Mouse (Mus musculus): ENCODE data around the gene Rab27a. TPM values are rescaled to one million over a fixed set of nuclear protein-coding genes. Genes with fewer than 3 reads are reported as not detected.

Gene Rab27a
- total and polyA plus RNA-seq, 3 experiments = 14.8 to 25.6 (median 20.0) TPM

GRCm38 (mm10) chr9:73025818-73026636 lies 18.6 kb upstream of the Rab27a start:
- in situ Hi-C loops (cut with MboI; ENCODE audit: low pct_ligation_motif_present, low pct_unique_long_range_greater_than_20kb, low sequenced_read_pairs) (no loop called here), dilution Hi-C loops (cut with MboI; ENCODE audit: extremely low pct_ligation_motif_present, extremely low pct_unique_long_range_greater_than_20kb, low sequenced_read_pairs) (no loop called here)
- Histone ChIP-seq H3K27me3 (replicated peaks) (no peaks in the 10 kb centered on the region), H3K9ac (ENCODE audit: insufficient read depth, low read depth) (no peak overlapping the region), H3K4me1 (ENCODE audit: control insufficient read depth in 1 of 2, insufficient read depth in 2 of 2) (no peaks in the 10 kb centered on the region), H3K9me3 (replicated peaks; ENCODE audit: low read length) (no peaks in the 10 kb centered on the region), H3K79me2 (replicated peaks; ENCODE audit: control insufficient read depth, extremely low read depth, insufficient read depth, poor library complexity, severe bottlenecking) (no peaks in the 10 kb centered on the region), H3K36me3 (replicated peaks in 1 of 2; ENCODE audit: control insufficient read depth in 1 of 2, insufficient read depth in 1 of 2, low read length in 1 of 2) (peaks cover 20 to 76% of the 10 kb centered on the region in 2 experiments), H3K4me2 (ENCODE audit: insufficient read depth, low read depth, poor library complexity, severe bottlenecking) (no peak overlapping the region), H3K27ac (ENCODE audit: insufficient read depth, low read depth) (no peak overlapping the region), H3K4me3 (replicated peaks in 1 of 3; ENCODE audit: low read depth in 2 of 3, low read length in 2 of 3, poor library complexity in 1 of 3) (no peak overlapping the region)
- DNase-seq (ENCODE audit: extremely low read depth) = no peak
- TF ChIP-seq JUN (IDR thresholded peaks at IDR 0.05; ENCODE audit: insufficient read depth, low read depth, low read length) = no peak
- TF ChIP-seq ZNF384 (IDR thresholded peaks at IDR 0.05; ENCODE audit: low read depth, low read length) = no peak
- no peak for TF ChIP-seq CHD2 (IDR thresholded peaks at IDR 0.05; ENCODE audit: low read length)
- no peak for TF ChIP-seq NRF1 (IDR thresholded peaks at IDR 0.05; ENCODE audit: low read depth, low read length)
- TF ChIP-seq MYC (IDR thresholded peaks at IDR 0.05; ENCODE audit: low read depth, low read length) = no peak
- TF ChIP-seq MXI1 (IDR thresholded peaks at IDR 0.05; ENCODE audit: low read depth, low read length) = no peak
- TF ChIP-seq CTCF (conservative IDR thresholded peaks at IDR 0.05 in 1 of 2, IDR thresholded peaks at IDR 0.05 in 1 of 2; ENCODE audit: low read depth in 2 of 2, low read length in 2 of 2) = no peak
- TF ChIP-seq RCOR1 (conservative IDR thresholded peaks at IDR 0.05; ENCODE audit: low read depth, low read length) = no peak

- Histone ChIP-seq H3K27me3 (replicated peaks) (no peaks in the 10 kb centered on the region), H3K27ac (ENCODE audit: insufficient read depth, low read depth) (no peak overlapping the region), H3K4me1 (ENCODE audit: control insufficient read depth in 1 of 2, insufficient read depth in 2 of 2) (no peaks in the 10 kb centered on the region), H3K36me3 (replicated peaks in 1 of 2; ENCODE audit: control insufficient read depth in 1 of 2, insufficient read depth in 1 of 2, low read length in 1 of 2) (peaks cover 30 to 83% of the 10 kb centered on the region in 2 experiments), H3K9ac (ENCODE audit: insufficient read depth, low read depth) (no peak overlapping the region), H3K4me3 (replicated peaks in 1 of 3; ENCODE audit: low read depth in 2 of 3, low read length in 2 of 3, poor library complexity in 1 of 3) (no peak overlapping the region), H3K9me3 (replicated peaks; ENCODE audit: low read length) (no peaks in the 10 kb centered on the region), H3K4me2 (ENCODE audit: insufficient read depth, low read depth, poor library complexity, severe bottlenecking) (no peak overlapping the region), H3K79me2 (replicated peaks; ENCODE audit: control insufficient read depth, extremely low read depth, insufficient read depth, poor library complexity, severe bottlenecking) (no peaks in the 10 kb centered on the region)
- no peak for DNase-seq (ENCODE audit: extremely low read depth)
- in situ Hi-C loops (cut with MboI; ENCODE audit: low pct_ligation_motif_present, low pct_unique_long_range_greater_than_20kb, low sequenced_read_pairs) = no loop called here
- dilution Hi-C loops (cut with MboI; ENCODE audit: extremely low pct_ligation_motif_present, extremely low pct_unique_long_range_greater_than_20kb, low sequenced_read_pairs) = no loop called here
- TF ChIP-seq RCOR1 (conservative IDR thresholded peaks at IDR 0.05; ENCODE audit: low read depth, low read length) = no peak
Measured at GRCm38 (mm10) chr9:73030443-73030842, 14.2 kb upstream of the Rab27a start.

- no peaks in the 10 kb centered on the region for H3K9me3 ChIP-seq (replicated peaks; ENCODE audit: low read length)
- H3K79me2 ChIP-seq (replicated peaks; ENCODE audit: control insufficient read depth, extremely low read depth, insufficient read depth, poor library complexity, severe bottlenecking) = no peaks in the 10 kb centered on the region
- no peaks in the 10 kb centered on the region for H3K27me3 ChIP-seq (replicated peaks)
- no peak overlapping the region for H3K4me2 ChIP-seq (ENCODE audit: insufficient read depth, low read depth, poor library complexity, severe bottlenecking)
- no peak for TF ChIP-seq CHD1 (IDR thresholded peaks at IDR 0.05; ENCODE audit: low read depth, low read length)
- no peak for TF ChIP-seq JUND (conservative IDR thresholded peaks at IDR 0.05; ENCODE audit: low read depth, low read length)
- TF ChIP-seq MYC (IDR thresholded peaks at IDR 0.05; ENCODE audit: low read depth, low read length) = no peak
- TF ChIP-seq ZMIZ1 (IDR thresholded peaks at IDR 0.05; ENCODE audit: low read depth, low read length) = no peak
- TF ChIP-seq TBP (conservative IDR thresholded peaks at IDR 0.05; ENCODE audit: low read depth, low read length) = no peak
- no peak for TF ChIP-seq JUN (IDR thresholded peaks at IDR 0.05; ENCODE audit: insufficient read depth, low read depth, low read length)
- TF ChIP-seq TCF12 (IDR thresholded peaks at IDR 0.05; ENCODE audit: low read depth, low read length) = no peak
- TF ChIP-seq SMC3 (IDR thresholded peaks at IDR 0.05; ENCODE audit: low read depth, low read length) = no peak
- no peak for TF ChIP-seq CHD2 (IDR thresholded peaks at IDR 0.05; ENCODE audit: low read length)
- no peak for TF ChIP-seq ETS1 (conservative IDR thresholded peaks at IDR 0.05; ENCODE audit: low read depth, low read length)
- TF ChIP-seq POLR2AphosphoS2 (IDR thresholded peaks at IDR 0.05; ENCODE audit: low read depth, low read length) = no peak
- TF ChIP-seq ELF1 (IDR thresholded peaks at IDR 0.05; ENCODE audit: low read depth, low read length) = no peak
- TF ChIP-seq KAT2A (IDR thresholded peaks at IDR 0.05; ENCODE audit: insufficient replicate concordance, low read length) = no peak
- no peak for TF ChIP-seq NRF1 (IDR thresholded peaks at IDR 0.05; ENCODE audit: low read depth, low read length)
- TF ChIP-seq MAFK (IDR thresholded peaks at IDR 0.05; ENCODE audit: insufficient replicate concordance, low read length) = no peak
- peaks cover 32 to 84% of the 10 kb centered on the region in 2 experiments for H3K36me3 ChIP-seq (replicated peaks in 1 of 2; ENCODE audit: control insufficient read depth in 1 of 2, insufficient read depth in 1 of 2, low read length in 1 of 2)
- no peaks in the 10 kb centered on the region for H3K4me1 ChIP-seq (ENCODE audit: control insufficient read depth in 1 of 2, insufficient read depth in 2 of 2)
- DNase-seq (ENCODE audit: extremely low read depth) = no peak
- H3K4me3 ChIP-seq (replicated peaks in 1 of 3; ENCODE audit: low read depth in 2 of 3, low read length in 2 of 3, poor library complexity in 1 of 3) = no peak overlapping the region
- H3K9ac ChIP-seq (ENCODE audit: insufficient read depth, low read depth) = no peak overlapping the region
- in situ Hi-C loops (cut with MboI; ENCODE audit: low pct_ligation_motif_present, low pct_unique_long_range_greater_than_20kb, low sequenced_read_pairs) = no loop called here
- H3K27ac ChIP-seq (ENCODE audit: insufficient read depth, low read depth) = no peak overlapping the region
- dilution Hi-C loops (cut with MboI; ENCODE audit: extremely low pct_ligation_motif_present, extremely low pct_unique_long_range_greater_than_20kb, low sequenced_read_pairs) = no loop called here
Measured at GRCm38 (mm10) chr9:73031421-73031820, 13.2 kb upstream of the Rab27a start.

Measured in CH12.LX (cell line).